Mouse (Mus musculus): ENCODE data around the gene Cenpw.

The Cenpw gene

GRCm38 (mm10) chr10:30199916-30200826 lies at the start of gene Cenpw:
Gene Cenpw (minus strand): TSS chr10:30200560.
- peak; percentile 73 for DNase-seq (ENCODE audit: low read depth, low spot score)

GRCm38 (mm10) chr10:30249654-30250053 lies 49.3 kb upstream of the Cenpw start:
- DNase-seq (ENCODE audit: low read depth, low spot score): no peak

- no peak for DNase-seq (ENCODE audit: low read depth, low spot score)
Measured at GRCm38 (mm10) chr10:30199501-30199900, 859 bp downstream of the Cenpw start.

DNA sequence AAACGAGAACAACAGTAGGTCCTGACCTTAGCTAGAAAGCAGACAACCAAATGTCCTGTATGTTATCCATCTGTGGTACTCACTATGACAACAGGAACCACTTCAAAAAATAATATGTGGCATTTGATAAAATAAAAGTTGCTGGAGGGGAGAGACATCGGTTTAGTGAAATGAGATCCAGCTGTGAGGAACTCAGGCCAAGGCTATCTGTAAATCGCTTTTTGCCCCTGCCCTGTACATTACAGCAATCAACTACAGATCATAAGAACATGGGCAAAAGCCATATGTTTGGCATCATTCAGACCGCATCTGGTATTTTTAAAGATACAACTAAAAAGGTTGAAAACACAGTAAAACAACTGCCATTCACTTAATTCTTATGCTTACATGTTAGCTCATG lies 32.7 kb downstream of the Cenpw start:
- DNase-seq (ENCODE audit: low read depth, low spot score): no peak

Measured in retina, postnatal 7 days (tissue).